Mouse (Mus musculus) brain, adult 10 weeks (tissue): ENCODE data around the gene Armc2. TPM values are rescaled to one million over a fixed set of nuclear protein-coding genes. Genes with fewer than 3 reads are reported as not detected.

Experiments used
- polyA plus RNA-seq: library from polyadenylated mRNA; stranded (reverse); fragments of 350-450 nt; fragmentation: Illumina TruSeq; extraction: RNeasy Lipid Tissue Mini Kit (QIAGEN cat#74804); gene quantifications from one replicate; pipeline ENCODE4 v1.2.3, GENCODE M21; 2015; ENCODE audit warnings: low read depth, low replicate concordance

Gene Armc2
- 6.4 TPM for polyA plus RNA-seq

GRCm38 (mm10) chr10:42018016-42018949 is at the start of gene Armc2:
Gene Armc2, minus strand, starts transcription at chr10:42018442.

Other genes starting within 250 kb of the Armc2 start
- gene Cep57l1, start 208.6 kb downstream of the Armc2 start, polyA plus RNA-seq: 5.0 TPM
- 60.1 TPM for gene Sesn1, start 208.5 kb downstream of the Armc2 start, polyA plus RNA-seq